Mouse (Mus musculus): ENCODE results near the gene Msrb2.

Gene Msrb2

DNA sequence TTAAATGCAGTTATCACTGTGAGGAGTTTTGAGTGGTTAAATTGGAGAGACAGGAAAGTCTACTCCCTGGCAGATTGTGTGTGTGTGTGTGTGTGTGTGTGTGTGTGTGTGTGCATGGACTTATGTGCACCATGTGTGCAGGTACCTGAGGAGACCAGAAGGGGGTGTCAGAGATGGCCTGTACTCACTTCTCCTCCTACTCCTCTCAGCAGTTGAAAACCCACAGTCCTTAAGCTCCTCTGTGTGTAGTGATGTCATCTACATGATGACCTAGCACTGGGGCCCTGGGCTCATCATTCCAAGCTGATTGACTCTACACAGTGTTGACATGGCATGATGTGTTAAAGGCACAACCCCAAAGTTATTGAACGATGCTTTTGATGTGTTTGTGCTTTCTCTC, 11.0 kb downstream of the Msrb2 start:
- ChIA-PET POLR2A (interaction anchor here in 3 of 4 experiments (1.0 to 1.5 kb wide), 4 partner anchors 10 to 31 kb away, joined by 3 to 11 read pairs (median 5); no protein-coding TSS in a partner anchor), CTCF (interaction anchor here (0.6 to 1.2 kb wide), 5 partner anchors 8 to 493 kb away, joined by 3 to 11 read pairs (median 6); no protein-coding TSS in a partner anchor)

DNA sequence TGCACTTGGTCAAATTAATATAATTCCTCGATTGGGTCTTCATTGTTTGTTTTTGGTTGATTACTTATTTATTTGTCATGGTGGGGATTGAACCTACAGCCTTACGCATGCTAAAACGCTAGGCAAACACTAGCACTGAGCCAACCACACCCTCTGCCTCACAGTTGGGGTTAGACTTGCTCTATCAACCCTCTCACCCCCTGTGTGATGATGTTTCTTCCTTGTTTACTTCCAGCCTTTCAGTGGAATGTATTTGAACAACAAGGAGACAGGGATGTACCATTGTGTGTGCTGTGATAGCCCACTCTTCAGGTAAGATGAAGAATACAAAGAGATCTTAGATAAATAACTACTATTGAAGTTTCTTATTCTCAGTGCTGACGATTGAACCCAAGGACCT, 11.8 kb downstream of the Msrb2 start:
- ChIA-PET POLR2A (interaction anchor here in 3 of 4 experiments (0.8 to 1.5 kb wide), 3 partner anchors 9 to 10 kb away, joined by 5 read pairs; no protein-coding TSS in a partner anchor), CTCF (interaction anchor here in 2 of 4 experiments (0.7 to 1.2 kb wide), 2 partner anchors 32 to 137 kb away, joined by 10 to 11 read pairs; no protein-coding TSS in a partner anchor)

DNA sequence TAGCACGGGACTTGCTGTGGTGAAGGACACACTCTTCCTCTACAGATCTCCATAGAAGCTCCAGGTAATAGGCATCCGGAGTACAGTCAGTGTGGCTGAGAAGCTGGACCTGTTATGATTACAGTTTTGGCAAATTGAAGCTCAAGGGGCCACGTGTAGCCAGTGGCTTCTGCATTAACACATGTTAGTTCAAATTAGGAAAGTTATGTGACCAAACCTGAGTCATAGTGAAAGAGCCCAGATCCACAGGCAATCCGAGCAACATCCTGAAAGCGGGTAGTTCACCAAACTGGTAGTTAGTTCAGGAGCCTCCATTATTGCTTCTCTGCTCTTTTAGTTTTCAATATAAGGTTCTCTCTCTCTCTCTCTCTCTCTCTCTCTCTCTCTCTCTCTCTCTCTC, 14.5 kb downstream of the Msrb2 start:
- CTCF ChIA-PET = no interaction called here

DNA sequence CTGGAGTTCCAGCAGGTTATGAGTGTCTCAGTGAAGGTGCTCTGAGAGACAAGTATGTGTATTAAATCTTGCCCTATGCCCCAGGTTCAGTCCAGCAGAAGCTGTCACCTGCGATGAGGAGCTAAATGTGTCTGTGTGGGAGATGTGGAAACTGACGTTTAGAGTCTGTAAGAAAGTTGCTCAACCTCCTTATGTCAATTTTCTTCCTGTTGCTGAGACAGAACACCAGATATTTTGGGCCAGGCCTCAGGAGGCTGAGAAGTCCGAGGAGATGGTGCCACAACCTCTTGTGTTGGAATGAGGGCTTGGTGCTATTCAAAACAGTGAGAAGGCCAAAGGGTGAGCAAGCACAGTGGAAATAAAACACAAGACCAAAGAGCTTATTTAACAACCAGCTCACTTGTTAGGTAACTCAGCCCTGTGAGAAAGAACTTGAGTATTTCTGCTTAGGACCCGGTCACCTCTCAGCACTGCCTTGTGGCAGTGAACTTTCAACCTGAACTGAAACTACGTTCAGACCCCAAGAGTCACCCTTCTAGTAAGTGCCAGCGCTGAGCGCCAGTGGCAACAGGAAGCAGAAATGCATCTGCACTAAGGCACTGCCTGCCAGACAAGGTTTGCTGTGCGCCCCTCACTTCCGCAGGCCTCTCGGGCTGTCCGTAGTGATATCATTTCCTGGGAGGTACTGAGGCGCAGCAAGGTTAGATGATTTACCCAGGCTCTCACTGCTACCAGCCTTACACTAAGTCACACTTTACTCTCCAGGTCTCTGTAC, 17.3 kb downstream of the Msrb2 start:
- ChIA-PET POLR2A (interaction anchor here in 2 of 4 experiments (0.8 to 1.5 kb wide), 3 partner anchors 15 to 269 kb away, joined by 3 read pairs; partner anchors contain the start of gene Otud1 (in 1 of the 2)), CTCF (no interaction called here)

More for the DNA sequence above, 14.5 kb downstream of the Msrb2 start:
- POLR2A ChIA-PET = interaction anchor here in 1 of 4 experiments (0.7 kb wide), 1 partner anchor 1284 kb away, joined by 3 read pairs; no protein-coding TSS in a partner anchor

DNA sequence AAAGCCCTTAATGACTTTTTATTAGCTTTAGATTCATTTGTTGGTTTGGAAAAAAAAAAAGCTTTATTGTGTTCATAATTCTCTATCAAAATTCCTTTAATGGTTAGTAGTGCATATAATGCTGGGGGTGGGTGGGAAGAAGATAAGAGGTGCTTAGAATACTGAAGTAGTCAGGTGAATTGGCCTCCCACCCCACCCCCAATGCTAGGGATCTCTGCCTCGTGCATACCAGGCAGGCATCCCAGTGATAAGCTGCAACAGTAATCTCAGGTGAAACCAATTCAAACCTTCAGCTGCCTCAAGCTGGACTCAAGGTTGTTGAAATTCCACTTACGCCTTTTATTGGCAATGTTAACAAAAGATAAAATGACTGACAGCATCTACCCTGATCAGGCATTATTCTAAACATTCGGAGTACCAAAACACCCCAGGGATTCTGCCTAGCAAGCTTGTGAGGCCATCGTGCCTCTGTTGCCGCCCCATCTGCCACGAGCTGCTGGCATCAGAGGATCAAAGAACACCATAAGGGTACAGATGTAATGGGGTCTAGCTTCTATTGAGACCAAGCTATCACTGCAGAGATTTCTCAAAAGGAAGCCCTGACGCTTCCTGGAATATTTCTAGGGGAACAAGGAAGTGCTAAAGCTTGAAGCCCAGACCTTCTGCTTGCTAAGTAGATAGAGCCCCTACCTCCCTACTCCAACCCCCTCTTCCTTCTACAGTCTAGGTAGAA, 19.3 kb downstream of the Msrb2 start:
- CTCF ChIA-PET = interaction anchor here in 1 of 4 experiments (0.6 kb wide), 1 partner anchor 16 kb away, joined by 5 read pairs; no protein-coding TSS in a partner anchor
- POLR2A ChIA-PET = interaction anchor here in 3 of 4 experiments (0.6 to 1.3 kb wide), 5 partner anchors 10 to 857 kb away, joined by 3 read pairs; no protein-coding TSS in a partner anchor

DNA sequence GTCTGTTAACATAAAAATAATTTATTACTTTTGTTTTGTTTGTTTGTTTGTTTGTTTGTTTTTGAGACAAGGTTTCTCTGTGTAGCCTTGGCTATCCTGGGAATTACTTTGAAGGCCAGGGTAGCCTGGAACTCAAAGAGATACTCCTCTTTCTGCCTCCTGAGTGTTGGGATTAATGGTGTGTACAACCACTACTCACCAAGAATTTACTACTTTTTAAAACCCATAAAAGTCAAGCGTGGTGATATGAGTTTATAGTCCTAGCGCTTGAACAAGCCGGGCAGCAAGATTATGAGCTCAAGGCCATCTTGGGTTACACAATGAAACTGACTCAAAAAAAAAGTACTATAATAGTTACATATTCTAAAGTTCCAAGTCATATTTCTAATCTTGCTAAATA, 20.4 kb downstream of the Msrb2 start:
- ChIA-PET CTCF (no interaction called here), POLR2A (interaction anchor here in 2 of 4 experiments (0.5 to 1.2 kb wide), 6 partner anchors 9 to 1263 kb away, joined by 3 to 5 read pairs (median 3); no protein-coding TSS in a partner anchor)

DNA sequence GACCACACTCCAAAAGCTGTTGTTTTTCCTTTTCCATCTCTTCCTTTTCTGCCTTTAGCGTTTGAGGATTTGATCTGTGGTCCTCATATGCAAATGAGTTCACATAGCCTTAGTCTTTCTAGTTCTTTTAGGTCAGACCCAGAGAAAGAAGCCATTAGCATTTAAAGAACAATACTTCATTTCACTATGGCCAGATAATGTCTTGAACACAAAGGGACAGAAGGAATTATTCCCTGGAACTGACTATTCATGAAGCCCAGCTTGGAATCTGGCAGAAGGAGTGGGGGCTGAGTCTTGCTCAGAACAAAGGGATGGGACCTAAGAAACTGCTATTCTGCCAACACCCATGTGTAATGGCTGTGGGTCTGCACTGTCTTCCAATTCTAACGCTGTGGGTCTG, 21.6 kb downstream of the Msrb2 start:
- CTCF ChIA-PET = interaction anchor here in 2 of 4 experiments (0.6 to 1.5 kb wide), 2 partner anchors 22 to 128 kb away, joined by 3 to 8 read pairs; no protein-coding TSS in a partner anchor
- POLR2A ChIA-PET = interaction anchor here in 3 of 4 experiments (0.6 to 1.8 kb wide), 6 partner anchors 10 to 1344 kb away, joined by 3 to 5 read pairs (median 4); partner anchors contain the start of gene Skida1 (in 1 of the 3)

DNA sequence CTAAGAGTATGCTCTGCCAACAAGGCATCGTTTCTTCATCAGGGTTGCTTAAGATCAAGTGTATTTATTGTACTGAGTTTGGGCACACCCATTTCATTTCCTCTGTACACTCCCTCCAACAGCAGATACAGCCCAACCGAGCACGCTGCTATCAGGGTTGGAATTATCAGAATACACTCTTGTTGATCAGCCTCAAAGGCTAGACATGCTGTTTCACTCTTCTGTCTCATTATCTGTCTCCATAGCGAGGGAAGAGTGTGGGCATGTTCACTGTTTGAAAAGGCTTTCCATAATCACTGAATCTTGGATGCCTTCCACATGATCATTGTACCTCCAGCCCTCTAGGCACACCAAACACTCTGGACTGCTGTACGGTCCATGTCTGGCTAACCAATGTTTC, 34.2 kb downstream of the Msrb2 start:
- CTCF ChIA-PET = no interaction called here
- POLR2A ChIA-PET = no interaction called here

DNA sequence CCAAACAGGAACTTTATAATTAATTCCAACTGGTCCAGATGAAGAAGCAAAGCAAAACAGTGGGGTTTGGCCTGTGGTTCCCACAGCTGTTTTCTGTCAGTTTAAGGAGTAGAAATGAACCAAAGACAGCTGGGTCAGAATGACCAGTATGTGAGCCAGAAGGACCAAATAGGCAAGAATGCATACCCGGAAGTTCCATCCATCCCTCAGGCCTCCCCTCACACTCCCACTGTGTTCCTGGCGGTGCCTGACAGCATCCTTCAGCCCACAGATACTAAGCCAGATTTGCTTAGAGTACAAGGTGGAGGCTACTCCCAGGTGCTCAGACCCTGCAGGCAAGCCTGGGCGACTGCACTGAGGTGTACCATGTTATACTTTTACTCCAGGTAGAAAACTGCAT, 35.3 kb downstream of the Msrb2 start:
- POLR2A ChIA-PET = interaction anchor here in 1 of 4 experiments (0.6 kb wide), 1 partner anchor 582 kb away, joined by 4 read pairs; no protein-coding TSS in a partner anchor
- CTCF ChIA-PET = interaction anchor here in 1 of 4 experiments (1.1 kb wide), 1 partner anchor 8 kb away, joined by 3 read pairs; no protein-coding TSS in a partner anchor

DNA sequence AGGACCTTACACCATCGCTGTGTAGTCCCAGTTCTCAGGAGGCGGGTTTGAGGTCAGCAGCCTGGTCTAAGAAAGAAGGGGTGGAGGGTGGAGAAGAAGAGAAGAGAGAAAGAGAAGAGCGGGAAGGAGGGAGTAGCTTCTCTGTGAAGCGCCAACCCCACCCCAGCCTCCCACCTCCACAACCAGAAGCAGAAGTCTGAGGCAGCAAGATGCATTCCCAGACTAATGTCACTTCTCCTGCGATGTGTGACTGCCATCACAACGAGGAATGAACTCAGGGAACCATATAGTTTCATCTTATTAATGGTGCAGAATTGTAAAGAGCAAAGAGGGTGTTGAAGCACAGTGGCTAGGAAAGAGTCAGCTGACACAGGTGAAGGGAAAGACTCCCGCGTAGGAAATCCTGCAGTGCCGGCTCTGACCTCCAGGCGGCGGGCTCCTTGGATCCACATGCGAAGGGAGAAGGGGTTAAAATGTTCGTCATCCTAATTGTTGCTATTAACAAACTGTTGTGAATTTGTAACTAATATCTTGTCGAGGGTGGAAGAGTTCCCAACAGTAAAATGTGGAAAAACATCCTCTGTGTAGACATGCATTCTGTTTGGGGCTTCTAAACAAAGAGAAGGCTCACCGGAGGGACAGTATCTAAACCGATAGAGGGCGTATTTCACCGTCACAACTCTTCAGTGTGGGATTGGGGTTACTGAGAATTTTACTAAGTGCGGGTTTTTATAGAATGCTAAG, 43.2 kb downstream of the Msrb2 start:
- POLR2A ChIA-PET = interaction anchor here in 1 of 4 experiments (0.6 to 1.9 kb wide), 2 partner anchors 32 to 33 kb away, joined by 3 to 6 read pairs; partner anchors contain the start of gene Ptf1a

DNA sequence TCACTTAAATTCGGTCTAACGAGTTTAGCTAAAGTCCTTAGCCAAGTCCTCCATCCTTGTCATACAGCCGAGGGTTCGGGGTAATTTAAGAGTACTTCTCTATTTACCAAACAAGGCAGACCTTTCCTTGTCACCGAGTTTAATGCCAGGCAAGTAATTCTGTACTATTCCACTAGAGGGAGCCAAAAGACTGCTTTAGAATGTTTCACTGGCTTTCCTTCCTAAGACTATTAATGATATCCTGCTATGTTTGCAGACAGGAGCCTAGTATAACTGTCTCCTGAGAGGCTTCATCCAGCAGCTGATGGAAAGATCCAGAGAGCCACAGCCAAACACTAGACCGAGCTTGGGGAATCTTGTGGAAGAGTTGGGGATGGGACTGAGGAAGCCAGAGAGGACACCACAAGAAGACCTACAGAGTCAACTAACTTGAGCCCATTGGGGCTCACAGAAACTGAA, 43.9 kb downstream of the Msrb2 start:
- POLR2A ChIA-PET = interaction anchor here in 1 of 4 experiments (0.6 to 1.9 kb wide), 4 partner anchors 31 to 105 kb away, joined by 3 to 6 read pairs (median 3); partner anchors contain the start of gene Ptf1a
- CTCF ChIA-PET = interaction anchor here (0.5 to 2.8 kb wide), 29 partner anchors 8 to 504 kb away, joined by 3 to 10 read pairs (median 4); partner anchors contain the start of gene Etl4 (in 3 of the 4)

More for the DNA sequence above, 43.2 kb downstream of the Msrb2 start:
- CTCF ChIA-PET = interaction anchor here (0.5 to 2.8 kb wide), 32 partner anchors 8 to 1112 kb away, joined by 3 to 10 read pairs (median 4); partner anchors contain the start of gene Etl4 (in 3 of the 4)

DNA sequence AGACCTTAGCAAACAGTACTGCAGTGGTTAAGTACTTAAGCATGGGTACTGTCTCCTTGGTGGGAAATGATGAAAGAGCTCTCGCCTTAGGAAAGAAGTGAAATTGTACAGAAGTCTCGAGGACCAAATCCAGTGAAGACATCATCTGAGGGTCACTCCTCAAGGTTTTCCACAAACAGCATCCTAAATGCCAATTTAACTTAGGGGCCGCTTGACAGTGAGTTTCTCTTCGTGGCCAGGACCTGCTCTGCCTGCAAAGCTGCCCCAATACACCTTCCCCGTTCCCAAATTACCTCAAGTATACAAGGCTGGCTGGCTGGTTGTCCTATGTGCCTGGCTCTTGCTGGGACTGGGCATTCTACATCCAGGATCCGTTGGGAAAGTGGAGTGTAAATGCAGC, 44.8 kb downstream of the Msrb2 start:
- POLR2A ChIA-PET = interaction anchor here in 2 of 4 experiments (0.5 to 1.9 kb wide), 2 partner anchors 30 to 722 kb away, joined by 3 to 6 read pairs; partner anchors contain the start of genes Ptf1a (in 1 of the 2) and Spag6 (in 1 of the 2)

DNA sequence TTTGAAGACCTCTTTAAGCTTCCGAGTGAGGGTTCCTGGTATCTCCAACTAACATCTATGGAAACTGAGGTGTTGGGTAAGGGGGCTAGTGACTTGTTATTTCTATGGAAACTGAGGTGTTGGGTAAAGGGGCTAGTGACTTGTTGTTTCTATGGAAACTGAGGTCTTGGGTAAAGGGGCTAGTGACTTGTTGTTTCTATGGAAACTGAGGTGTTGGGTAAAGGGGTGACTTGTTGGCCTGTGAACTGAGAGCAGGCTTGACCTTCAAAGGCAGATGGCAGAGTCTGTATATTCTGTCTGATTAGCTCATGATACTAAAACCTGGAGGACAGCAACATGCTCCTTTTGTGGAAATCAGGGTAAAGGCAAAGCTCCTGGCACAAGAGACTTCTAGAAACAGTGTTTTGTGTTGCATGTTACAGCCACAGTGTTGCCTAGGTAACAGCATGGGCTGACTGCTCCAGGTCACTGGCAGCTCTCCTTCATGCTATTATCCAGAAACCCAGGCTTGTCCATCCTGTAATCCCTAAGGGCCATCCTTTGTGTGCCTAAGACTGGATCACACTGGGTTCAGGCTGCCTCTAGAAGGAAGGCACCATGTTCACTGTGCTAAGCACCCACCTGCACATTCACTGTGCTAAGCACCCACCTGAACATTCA, 48.6 kb downstream of the Msrb2 start:
- ChIA-PET CTCF (no interaction called here), POLR2A (no interaction called here)

More for the DNA sequence above, 44.8 kb downstream of the Msrb2 start:
- CTCF ChIA-PET = interaction anchor here (0.6 to 2.8 kb wide), 9 partner anchors 10 to 493 kb away, joined by 3 to 9 read pairs (median 4); partner anchors contain the start of gene Etl4 (in 1 of the 4)

DNA sequence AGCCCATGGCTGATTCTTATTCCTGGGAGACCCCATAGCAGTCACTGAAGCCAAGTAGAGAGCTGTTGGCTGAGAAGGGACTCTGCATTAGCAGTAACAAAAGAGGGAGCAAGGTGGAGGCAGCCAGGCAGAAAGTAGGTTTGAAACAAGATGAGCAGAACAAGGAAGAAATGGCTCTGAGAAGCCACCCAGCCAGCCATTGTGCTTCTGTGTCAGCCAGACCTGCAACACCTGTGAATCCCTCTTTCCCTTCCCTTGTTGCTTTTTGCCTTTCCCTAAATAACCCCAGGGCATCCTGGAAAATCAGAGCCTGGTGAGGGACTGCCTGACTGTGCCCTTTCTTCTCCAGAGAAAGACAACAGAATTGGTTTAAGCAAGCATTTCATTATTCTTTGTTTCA, 51.0 kb downstream of the Msrb2 start:
- CTCF ChIA-PET = no interaction called here
- POLR2A ChIA-PET = no interaction called here

DNA sequence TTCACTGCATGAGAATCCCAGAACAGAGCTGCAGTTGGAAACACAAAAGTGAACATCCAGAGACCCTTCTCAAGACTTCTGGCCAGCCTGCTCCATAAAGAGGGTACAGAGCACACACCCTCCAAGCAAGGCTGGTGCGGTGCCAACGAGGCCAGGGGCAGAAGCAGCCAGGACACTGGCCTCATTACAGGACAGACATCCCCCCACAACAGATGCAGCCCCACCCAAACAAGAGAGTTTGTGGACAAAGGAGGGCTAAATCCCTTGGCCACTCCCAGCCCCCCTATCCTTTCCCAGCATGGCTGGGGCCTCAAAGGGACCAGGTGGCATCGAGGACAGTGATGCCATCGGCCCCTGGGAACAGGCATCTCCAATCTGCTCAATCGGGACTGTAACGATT, 51.8 kb downstream of the Msrb2 start:
- ChIA-PET CTCF (no interaction called here), POLR2A (no interaction called here)

DNA sequence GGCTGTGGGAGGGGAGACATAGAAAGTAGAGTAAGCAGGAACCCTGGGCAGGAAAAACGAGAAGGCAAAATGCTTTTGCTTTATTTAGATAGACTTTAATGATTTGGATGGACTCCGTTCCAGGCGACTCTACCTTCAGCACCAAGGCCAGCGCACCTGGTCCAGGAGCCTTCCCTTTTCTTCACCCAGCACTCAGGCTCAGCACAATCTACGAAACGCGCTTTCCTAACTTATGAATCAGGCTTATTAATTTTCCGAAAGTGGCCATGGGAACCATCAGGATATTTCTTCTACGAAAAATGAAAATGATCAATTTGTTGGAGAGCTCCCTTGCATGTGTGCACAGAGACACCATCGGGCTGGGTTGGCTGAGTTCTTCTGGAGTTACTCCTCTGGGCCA, 57.8 kb downstream of the Msrb2 start:
- CTCF ChIA-PET = interaction anchor here in 1 of 4 experiments (0.5 kb wide), 1 partner anchor 1032 kb away, joined by 3 read pairs; no protein-coding TSS in a partner anchor
- POLR2A ChIA-PET = interaction anchor here in 1 of 4 experiments (0.8 kb wide), 1 partner anchor 17 kb away, joined by 4 read pairs; the partner anchor contains the start of gene Ptf1a
